Mouse (Mus musculus): ENCODE measurements around the gene Fdxr.

GRCm38 (mm10) chr11:115306863-115307262 is 30.0 kb upstream of the Fdxr start, which contains the start of gene Otop2:
- TF ChIP-seq CTCF (IDR thresholded peaks at IDR 0.05; ENCODE audit: low read depth, low read length) = no peak
- no peak for TF ChIP-seq POLR2A (IDR thresholded peaks at IDR 0.05; ENCODE audit: extremely low read depth, insufficient read depth, low read length)

Data from liver, adult 2 months (tissue).